Comparison of ENCODE assay signal across 15 mouse cellular contexts in the genomic region with DNA sequence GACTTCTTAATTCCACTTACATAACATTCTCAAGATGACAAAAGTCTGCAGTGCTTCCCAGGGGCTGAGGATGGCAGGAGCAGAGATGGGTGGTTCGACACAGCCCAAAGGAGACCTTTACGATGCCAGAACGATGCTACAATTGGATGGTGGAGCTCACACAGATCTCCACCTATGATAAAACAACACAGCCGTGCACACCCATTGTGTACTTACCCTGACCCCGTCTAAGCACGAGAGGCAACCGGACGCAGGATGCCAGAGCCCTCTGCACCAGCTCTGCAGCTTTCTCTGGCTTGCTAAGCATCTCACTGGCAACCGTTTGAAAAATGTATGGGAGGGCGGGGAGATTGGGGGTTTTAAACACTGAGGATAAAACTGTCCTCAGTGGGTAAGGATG. TPM values are rescaled to one million over a fixed set of nuclear protein-coding genes. Genes with fewer than 3 reads are reported as not detected.
"Had no signal": no experiment of that assay in that cellular context is flagged by ENCODE, and none has a peak within 500 bp of the region (broad histone marks: within the 10 kb centered on the region; RNA-seq: fewer than 3 reads in every experiment).

No protein-coding gene starts in this region.

- H3K36me3 ChIP-seq: liver, embryonic 13.5 days; midbrain, embryonic 12.5 days had no signal

- H3K27ac ChIP-seq: kidney, postnatal 0 days; liver, embryonic 13.5 days; midbrain, embryonic 12.5 days; stomach, postnatal 0 days had no signal

- H3K9ac ChIP-seq: liver, embryonic 13.5 days; midbrain, embryonic 12.5 days had no signal

- H3K9me3 ChIP-seq: liver, embryonic 13.5 days; midbrain, embryonic 12.5 days had no signal

- H3K4me2 ChIP-seq: liver, embryonic 13.5 days; midbrain, embryonic 12.5 days had no signal

- H3K4me3 ChIP-seq: liver, embryonic 13.5 days; midbrain, embryonic 12.5 days had no signal

- DNase-seq: kidney, adult 2 months; kidney, postnatal 25 days; liver, embryonic 13.5 days; lung, adult 2 months; lung, postnatal 14 days; lung, postnatal 4 days; right cerebral cortex, adult 18-20 months; right cerebral cortex, postnatal 14 days; right cerebral cortex, postnatal 4 days; thymus, adult 2 months; thymus, postnatal 25 days had no signal

- H3K27me3 ChIP-seq: liver, embryonic 13.5 days; midbrain, embryonic 12.5 days had no signal

- H3K4me1 ChIP-seq: midbrain, embryonic 12.5 days had no signal

RNA-seq across cellular contexts. Expression of a gene that starts 8.6 kb away (rescaled TPM):
- total RNA-seq: midbrain, postnatal 0 days had no signal
